Mouse (Mus musculus) macrophage (primary cell): Measurements from ENCODE around the gene Mier1. TPM values are rescaled to one million over a fixed set of nuclear protein-coding genes. Genes with fewer than 3 reads are reported as not detected.
"Not testable (repeated sequence)": the region's sequence is repeated elsewhere in the genome, so short reads cannot be mapped to it uniquely, and the experiment has no call there.

ENCODE experiments used
- H3K27ac ChIP-seq: fragments of 350-480 bp; formaldehyde crosslinking; 2 replicates; pipeline ENCODE4 v1.9.0; 2021
- H3K36me3 ChIP-seq: fragments of 350-480 bp; formaldehyde crosslinking; 2 replicates; pipeline ENCODE4 v1.9.0; 2021; ENCODE audit errors: inconsistent target
- H3K4me3 ChIP-seq: fragments of 350-480 bp; formaldehyde crosslinking; 2 replicates; pipeline ENCODE4 v1.9.0; 2021; ENCODE audit errors: inconsistent target
- H3K79me2 ChIP-seq: fragments of 350-480 bp; formaldehyde crosslinking; 2 replicates; pipeline ENCODE4 v1.9.0; 2021; ENCODE audit errors: inconsistent target
- WGBS: methylation state at CpG from one replicate; pipeline ENCODE4 v1.1.7; 2026; ENCODE audit warnings: inconsistent platforms; ENCODE audit not compliant: missing documents; 5-methylcytosine and 5-hydroxymethylcytosine counted together
- polyA plus RNA-seq: library from polyadenylated mRNA; stranded (reverse); fragments of 250-400 nt; gene quantifications from 3 replicates; pipeline ENCODE4 v1.2.4, GENCODE M21; 2018; ENCODE audit warnings: inconsistent platforms

The Mier1 gene
- polyA plus RNA-seq, 1 experiment from 2014 or later: 27.8 TPM

DNA sequence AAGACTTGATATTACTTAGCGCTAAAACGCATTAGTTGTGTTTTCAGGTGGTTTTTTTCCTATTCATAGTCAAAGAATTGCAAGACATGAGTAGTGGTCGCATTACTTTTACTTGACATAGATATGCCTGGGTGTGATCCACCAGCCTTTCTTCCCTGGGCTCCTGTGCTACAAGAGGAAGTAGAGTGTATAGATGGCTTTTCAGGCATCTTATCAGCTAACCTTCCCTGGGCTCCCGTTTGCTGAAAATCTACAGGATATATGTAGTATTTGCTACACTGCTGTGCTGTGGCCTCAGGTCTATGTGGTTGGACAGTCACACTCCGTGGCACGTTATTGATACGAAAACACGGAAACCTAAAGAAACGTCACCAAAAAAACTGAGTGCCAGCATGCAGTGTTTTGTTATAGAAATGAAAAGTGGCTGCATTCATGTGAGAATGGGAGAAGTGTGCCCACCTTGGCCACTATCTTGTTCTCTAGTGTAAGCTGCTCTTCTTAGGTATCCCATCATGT lies 6.7 kb downstream of the Mier1 start:
- Histone ChIP-seq H3K36me3 (0 out of 2 replicates have a peak, but pooled peaks cover 4% of the 10 kb centered on the region), H3K4me3 (peak overlapping the region; percentile 78), H3K79me2 (peaks cover 83% of the 10 kb centered on the region), H3K27ac (peak overlapping the region; percentile 73)
- WGBS: 41% methylated on average over 9 of the region's 9 CpGs

GRCm38 (mm10) chr4:103123086-103123485 lies 8.9 kb downstream of the Mier1 start:
- 3% methylated on average over 2 of the region's 2 CpGs for WGBS
- no peak overlapping the region; the same call in 1 of the 2 replicates for H3K27ac ChIP-seq

DNA sequence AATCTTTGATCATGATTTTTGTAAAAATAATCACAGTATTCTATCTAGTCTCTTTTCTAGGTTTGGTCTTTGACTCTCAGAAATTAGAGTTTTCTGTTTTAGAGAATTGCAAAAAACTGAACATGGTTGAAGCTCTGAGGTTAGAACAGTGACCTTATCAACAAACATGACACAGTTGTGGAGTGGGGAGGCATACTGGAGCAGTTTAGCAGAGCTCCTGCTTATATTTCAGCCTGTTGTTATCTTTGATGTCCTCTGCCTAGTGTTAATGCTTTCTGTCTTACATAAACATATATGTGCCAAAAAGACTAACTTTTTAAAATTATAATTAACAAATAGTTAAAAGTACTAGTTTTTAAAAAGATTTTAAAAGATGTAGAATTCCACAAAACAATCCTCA lies 9.4 kb downstream of the Mier1 start:
- no peaks in the 10 kb centered on the region for H3K36me3 ChIP-seq
- H3K79me2 ChIP-seq: peaks cover 89% of the 10 kb centered on the region
- H3K4me3 ChIP-seq: no peak overlapping the region
- H3K27ac ChIP-seq: no peak overlapping the region

More at GRCm38 (mm10) chr4:103123086-103123485, 8.9 kb downstream of the Mier1 start:
- peaks cover 84% of the 10 kb centered on the region for H3K79me2 ChIP-seq
- H3K4me3 ChIP-seq: peak overlapping the region; percentile 30
- H3K36me3 ChIP-seq: no peaks in the 10 kb centered on the region

- WGBS: 98% methylated on average over 4 of the region's 4 CpGs
- H3K4me3 ChIP-seq: no peak overlapping the region
- no peak overlapping the region for H3K27ac ChIP-seq
- peaks cover 14% of the 10 kb centered on the region; the same call in 1 of the 2 replicates for H3K36me3 ChIP-seq
- peaks cover 100% of the 10 kb centered on the region for H3K79me2 ChIP-seq
Observed at GRCm38 (mm10) chr4:103126533-103126932, 12.3 kb downstream of the Mier1 start.

GRCm38 (mm10) chr4:103136946-103137345 lies 22.8 kb downstream of the Mier1 start:
- H3K79me2 ChIP-seq: peaks cover 65% of the 10 kb centered on the region
- WGBS: 46% methylated on average over 1 of the region's 1 CpGs

GRCm38 (mm10) chr4:103146339-103146738 lies 32.1 kb downstream of the Mier1 start:
- H3K27ac ChIP-seq: no peak overlapping the region
- peaks cover 84% of the 10 kb centered on the region for H3K36me3 ChIP-seq
- no peak overlapping the region for H3K4me3 ChIP-seq
- H3K79me2 ChIP-seq: no peaks in the 10 kb centered on the region; the same call in 1 of the 2 replicates
- WGBS: 61% methylated on average over 5 of the region's 5 CpGs

More at GRCm38 (mm10) chr4:103136946-103137345, 22.8 kb downstream of the Mier1 start:
- peaks cover 65% of the 10 kb centered on the region for H3K36me3 ChIP-seq
- H3K27ac ChIP-seq: no peak overlapping the region
- no peak overlapping the region for H3K4me3 ChIP-seq

- 94% methylated on average over 5 of the region's 5 CpGs for WGBS
- H3K36me3 ChIP-seq: peaks cover 71% of the 10 kb centered on the region
- no peak overlapping the region for H3K27ac ChIP-seq
- H3K4me3 ChIP-seq: no peak overlapping the region
- H3K79me2 ChIP-seq: peaks cover 10% of the 10 kb centered on the region; the same call in 1 of the 2 replicates
Observed at GRCm38 (mm10) chr4:103151946-103152345, 37.8 kb downstream of the Mier1 start.

DNA sequence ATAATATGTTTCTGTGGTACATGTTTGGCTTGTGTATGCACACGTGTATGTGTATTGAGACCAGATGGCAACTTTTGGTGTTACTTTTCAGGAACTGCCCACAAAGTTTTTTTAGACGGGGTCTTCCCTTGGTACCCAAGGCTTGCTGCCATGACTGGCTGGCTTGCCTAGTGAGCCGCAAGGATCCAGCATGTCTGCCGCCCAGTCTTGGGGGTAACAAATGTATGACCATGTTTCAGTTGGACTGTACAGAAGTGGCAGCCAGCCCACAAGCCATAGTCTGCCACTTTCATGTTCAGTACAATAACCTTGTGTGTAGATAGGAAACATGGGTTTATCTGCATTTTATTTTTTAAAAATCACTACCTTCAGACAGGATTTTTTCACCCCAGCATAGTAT lies 44.6 kb downstream of the Mier1 start:
- H3K27ac ChIP-seq: no peak overlapping the region
- no peaks in the 10 kb centered on the region for H3K79me2 ChIP-seq
- H3K36me3 ChIP-seq: peaks cover 59% of the 10 kb centered on the region
- 98% methylated on average over 4 of the region's 4 CpGs for WGBS
- no peak overlapping the region for H3K4me3 ChIP-seq

DNA sequence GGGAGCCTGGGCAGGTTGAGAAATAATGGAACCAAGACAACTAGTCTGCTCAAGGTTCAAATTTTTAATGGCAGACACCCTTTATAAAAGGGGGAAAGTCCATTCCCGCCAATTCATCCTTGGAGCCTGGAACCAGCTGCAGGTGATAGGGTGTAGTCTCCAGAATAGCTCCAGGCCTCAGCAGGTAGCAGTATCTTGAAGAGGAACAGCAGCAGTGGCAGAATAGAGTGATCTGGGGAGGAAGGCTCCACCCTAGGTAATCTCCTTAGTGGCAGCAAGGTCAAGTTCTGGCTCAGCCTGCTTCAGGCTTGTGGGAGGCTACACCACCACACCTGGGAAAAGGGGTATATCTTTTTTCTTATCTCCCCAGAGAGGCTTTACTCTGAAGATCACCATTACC lies 52.0 kb downstream of the Mier1 start:
- WGBS: 91% methylated on average over 1 of the region's 1 CpGs
- not testable (repeated sequence) for H3K27ac ChIP-seq, H3K4me3 ChIP-seq, H3K79me2 ChIP-seq
- peaks cover 25% of the 10 kb centered on the region for H3K36me3 ChIP-seq

DNA sequence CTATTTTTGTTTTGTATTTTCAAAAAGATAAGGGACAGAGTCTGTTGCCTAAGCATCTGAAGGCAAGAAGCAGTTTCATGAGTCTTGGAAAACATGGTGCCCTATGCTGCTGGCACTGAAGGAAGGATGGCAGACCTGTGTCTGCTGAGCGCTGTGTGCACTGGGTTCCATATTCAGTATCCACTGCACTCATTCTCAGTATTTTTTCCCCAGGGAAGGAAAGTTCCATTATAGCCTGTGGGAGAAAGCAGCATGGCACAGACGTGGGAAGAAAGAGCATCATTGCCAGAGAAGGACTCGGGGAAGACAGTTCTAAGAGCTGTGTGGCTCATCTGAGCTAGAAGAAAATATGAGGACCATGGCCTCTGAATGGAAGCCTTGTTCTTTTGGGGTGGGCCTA lies 57.1 kb downstream of the Mier1 start:
- Histone ChIP-seq H3K79me2 (no peaks in the 10 kb centered on the region), H3K4me3 (no peak overlapping the region), H3K36me3 (no peaks in the 10 kb centered on the region), H3K27ac (no peak overlapping the region)
- WGBS: 100% methylated on average over 3 of the region's 3 CpGs

GRCm38 (mm10) chr4:103173507-103173906 lies 59.3 kb downstream of the Mier1 start:
- no peaks in the 10 kb centered on the region for H3K36me3 ChIP-seq
- H3K4me3 ChIP-seq: no peak overlapping the region
- WGBS: 92% methylated on average over 6 of the region's 6 CpGs
- H3K79me2 ChIP-seq: no peaks in the 10 kb centered on the region
- H3K27ac ChIP-seq: no peak overlapping the region

DNA sequence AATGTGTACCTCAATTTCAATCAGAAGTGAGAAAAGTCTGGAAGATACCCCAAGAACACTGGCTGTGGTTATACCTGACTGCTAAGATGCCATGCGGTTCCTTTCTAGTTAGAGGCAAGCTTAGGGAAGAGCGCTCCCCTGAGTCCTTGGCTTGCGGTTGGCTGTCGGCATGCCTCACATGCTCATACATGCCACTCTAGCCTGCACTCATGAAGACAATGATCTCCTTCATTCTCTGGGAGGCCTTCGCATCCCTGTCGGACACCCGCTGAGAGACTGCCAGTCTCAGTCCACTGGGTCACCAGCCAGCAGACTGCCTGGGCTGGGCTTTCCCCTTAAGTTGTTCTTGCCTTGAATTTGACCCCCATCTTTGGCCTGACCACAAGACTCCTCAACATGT lies 59.8 kb downstream of the Mier1 start:
- Histone ChIP-seq H3K4me3 (no peak overlapping the region), H3K36me3 (no peaks in the 10 kb centered on the region), H3K79me2 (no peaks in the 10 kb centered on the region), H3K27ac (no peak overlapping the region)
- 95% methylated on average over 7 of the region's 7 CpGs for WGBS

DNA sequence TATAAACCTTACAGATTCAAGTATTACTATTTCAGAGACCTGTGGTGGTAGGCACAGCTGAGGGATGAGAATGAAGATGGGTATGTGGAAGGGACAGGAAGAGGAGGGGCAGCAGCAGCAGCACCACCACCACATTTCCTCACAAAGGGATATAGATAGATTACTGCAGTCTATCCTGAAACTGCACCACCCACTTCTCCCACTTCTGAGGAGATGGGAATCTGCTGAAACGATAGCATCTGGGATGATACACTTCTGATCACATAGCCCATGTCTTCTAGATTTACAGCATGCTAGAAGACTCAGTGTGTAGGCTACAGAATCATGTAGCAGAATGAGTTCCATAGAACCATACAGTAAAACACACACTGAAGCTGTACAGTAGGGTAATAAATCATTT lies 63.5 kb downstream of the Mier1 start:
- Histone ChIP-seq H3K36me3 (no peaks in the 10 kb centered on the region), H3K27ac (no peak overlapping the region)
- WGBS: 100% methylated on average over 1 of the region's 1 CpGs

DNA sequence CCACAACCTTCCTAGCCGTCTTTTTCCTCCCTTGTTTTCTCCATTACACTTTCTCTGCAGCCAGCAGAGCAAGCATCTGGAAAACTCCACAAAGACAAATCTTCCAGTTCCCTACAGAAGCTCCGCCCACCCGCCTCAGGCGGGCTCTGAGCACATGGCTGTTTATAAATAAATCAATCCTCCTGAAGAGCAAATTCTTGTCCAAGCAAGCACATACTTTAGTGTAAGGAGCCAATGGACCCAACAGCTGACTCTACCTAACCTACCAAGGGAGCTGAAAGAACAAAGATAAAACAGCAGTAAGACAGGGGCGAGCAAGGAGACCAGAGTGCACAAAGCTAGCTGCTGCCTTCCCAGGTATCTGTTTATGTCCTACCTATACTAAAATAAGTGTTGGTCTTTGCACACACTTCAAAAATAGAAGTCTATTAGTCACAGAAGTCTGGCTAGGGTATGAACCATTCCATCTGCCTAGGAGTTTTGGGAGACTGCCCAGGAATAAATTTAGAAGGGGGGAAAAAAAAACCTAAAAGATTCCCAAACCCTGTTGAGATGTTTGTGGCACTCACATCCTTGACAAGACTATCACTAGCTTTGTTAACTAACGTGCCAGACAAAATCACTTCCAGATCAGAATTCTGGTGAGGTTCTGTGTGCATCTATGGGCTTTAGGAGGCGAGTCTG lies 64.6 kb downstream of the Mier1 start:
- 95% methylated on average over 7 of the region's 7 CpGs for WGBS
- Histone ChIP-seq H3K4me3 (no peak overlapping the region), H3K36me3 (no peaks in the 10 kb centered on the region), H3K27ac (no peak overlapping the region), H3K79me2 (no peaks in the 10 kb centered on the region)

More for the DNA sequence above, 63.5 kb downstream of the Mier1 start:
- Histone ChIP-seq H3K79me2 (no peaks in the 10 kb centered on the region), H3K4me3 (no peak overlapping the region)

DNA sequence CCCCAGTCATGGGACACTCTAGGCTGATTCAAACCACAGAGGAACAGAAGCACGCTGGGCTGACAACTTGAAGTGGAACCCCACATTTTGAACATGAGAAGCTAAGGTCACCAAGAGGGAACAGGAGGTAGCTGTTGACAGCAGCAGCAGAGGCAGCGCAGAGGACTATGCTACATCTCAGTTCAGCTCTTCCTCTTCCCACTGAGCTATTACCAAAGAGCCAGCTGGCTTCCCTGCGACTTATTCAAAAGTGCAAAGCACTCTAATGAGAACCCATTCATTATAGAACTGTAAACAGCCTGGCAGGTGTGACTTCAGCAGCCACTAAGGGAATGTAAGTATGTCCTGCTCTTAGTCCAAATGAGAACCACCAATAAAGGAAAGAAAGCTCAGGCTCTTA lies 65.4 kb downstream of the Mier1 start:
- H3K36me3 ChIP-seq: no peaks in the 10 kb centered on the region
- 80% methylated on average over 3 of the region's 3 CpGs for WGBS

More for the DNA sequence above, 65.4 kb downstream of the Mier1 start:
- Histone ChIP-seq H3K79me2 (no peaks in the 10 kb centered on the region), H3K4me3 (no peak overlapping the region), H3K27ac (no peak overlapping the region)
